Mouse (Mus musculus) urinary bladder, postnatal 4 days (tissue): ENCODE measurements around the gene Rnf167.

Source experiments
- DNase-seq, 2 experiments: peaks; one replicate each; pipeline ENCODE4 v3.0.0; 2021 to 2022; ENCODE audit warnings: low spot score in 2 of 2

Gene Rnf167

DNA sequence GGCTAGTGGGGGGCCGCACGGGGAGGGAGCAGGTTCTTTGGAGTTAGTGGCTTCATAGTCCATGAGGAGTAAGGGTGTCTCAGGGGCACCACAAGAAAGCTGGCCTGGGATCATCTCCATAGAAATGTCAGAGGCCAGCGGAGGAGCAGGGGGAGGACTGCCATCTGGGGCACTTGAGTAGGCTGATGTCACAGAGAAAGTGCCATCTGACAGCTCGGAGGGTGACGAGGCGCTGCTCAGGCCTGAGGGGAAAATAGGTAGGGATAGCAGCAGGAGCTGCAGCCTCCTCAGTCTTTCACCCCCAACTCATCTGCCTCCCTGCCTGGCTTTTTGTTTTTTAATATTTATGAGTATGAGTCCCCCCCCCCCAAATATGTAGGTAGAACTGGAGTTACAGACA lies 27.0 kb downstream of the Rnf167 start:
- DNase-seq, result no peak

DNA sequence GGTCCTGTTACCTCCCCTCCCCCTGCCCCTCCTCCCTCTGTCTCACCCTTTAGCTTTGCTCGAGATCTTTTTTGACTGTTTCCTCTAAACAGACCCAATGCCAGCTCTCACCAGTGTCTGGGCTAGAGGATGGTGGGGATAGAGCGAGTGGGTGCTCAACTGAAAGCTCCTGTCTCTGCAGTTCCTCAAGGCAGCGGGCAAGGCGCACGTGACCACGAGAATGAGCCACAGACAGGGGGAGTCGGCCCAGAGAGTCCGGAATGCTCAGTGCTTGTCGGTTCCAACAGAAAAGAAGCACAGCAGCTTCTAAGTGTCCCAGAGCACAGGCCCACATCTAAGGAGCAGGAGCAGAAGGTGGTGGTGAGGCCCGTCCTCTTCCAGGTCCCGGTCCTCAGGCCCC lies 27.5 kb downstream of the Rnf167 start:
- DNase-seq, result no peak

DNA sequence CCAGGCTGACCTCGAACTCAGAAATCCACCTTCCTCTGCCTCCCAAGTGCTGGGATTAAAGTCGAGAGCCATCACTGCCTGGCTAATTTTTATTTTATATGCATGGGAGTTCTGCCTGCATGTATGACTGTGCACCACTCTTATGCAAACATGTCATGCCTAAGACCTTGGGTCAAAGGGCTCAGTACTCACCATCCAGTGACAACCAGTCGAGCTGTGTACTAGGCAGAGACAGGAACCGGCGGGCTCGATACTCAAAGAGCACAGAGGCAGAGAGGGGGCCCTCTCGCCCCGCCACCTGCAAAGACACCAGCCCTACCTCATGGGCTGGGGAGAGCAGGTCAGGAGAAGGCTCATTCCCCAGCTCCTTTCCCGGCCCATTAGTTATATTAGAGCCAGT lies 31.1 kb downstream of the Rnf167 start:
- no peak for DNase-seq

DNA sequence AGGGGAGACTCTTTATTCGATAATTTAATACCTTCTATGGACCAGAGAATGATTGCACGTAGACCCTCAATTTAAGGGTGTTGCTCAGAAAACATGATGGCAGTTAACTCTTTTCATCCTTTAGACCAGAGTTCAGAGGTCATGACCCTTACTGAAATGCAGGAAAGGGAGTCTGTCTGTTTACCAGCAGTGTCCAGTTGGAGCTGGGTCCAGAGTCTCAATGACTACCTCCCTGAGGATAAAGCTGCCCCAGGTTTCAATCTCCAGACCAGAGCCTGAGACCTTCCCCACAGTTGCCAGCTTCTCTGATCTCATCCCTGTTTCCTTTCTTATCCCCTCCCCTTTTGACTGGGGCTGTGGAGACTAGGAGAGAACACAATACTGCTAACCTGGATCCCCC lies 31.5 kb downstream of the Rnf167 start:
- DNase-seq, result no peak

DNA sequence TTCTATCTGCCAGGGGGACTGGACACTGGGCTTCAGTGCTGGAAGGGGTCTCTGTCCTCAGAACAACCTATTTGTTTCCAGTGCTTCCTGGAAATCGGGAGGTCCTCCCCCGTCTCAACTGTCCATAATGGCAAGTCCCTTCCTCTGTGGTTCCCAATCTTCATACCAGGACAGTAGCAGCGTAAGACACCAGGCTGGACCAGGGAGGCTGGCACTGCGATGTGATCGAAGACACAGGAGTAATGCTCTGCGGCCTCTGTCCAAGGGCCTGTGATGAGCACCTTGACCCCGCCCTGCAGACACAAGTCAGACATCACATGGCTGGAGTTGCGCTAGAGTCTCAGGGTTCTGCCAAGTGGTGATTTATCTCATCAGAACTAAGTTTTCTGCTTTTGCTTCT lies 32.3 kb downstream of the Rnf167 start:
- DNase-seq, result no peak

DNA sequence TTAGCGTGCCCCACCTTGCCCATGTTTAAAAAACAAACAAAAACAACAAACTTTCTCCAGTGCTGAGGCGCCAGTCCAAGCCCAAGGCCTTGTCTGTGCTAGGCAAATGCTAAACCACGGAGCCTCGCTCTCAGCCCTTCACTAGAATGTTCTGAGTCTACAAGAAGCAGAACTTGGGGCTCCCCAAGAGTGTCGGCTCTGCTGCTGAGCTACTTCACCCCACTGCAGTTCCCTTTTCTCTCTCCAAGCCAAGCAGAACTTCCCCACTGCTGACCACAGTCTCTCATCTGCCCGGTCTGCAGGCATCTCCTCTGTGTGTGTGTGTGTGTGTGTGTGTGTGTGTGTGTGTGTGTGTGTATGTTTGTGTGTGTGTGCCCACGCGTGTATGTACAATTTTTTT lies 32.9 kb downstream of the Rnf167 start:
- DNase-seq, result no peak

DNA sequence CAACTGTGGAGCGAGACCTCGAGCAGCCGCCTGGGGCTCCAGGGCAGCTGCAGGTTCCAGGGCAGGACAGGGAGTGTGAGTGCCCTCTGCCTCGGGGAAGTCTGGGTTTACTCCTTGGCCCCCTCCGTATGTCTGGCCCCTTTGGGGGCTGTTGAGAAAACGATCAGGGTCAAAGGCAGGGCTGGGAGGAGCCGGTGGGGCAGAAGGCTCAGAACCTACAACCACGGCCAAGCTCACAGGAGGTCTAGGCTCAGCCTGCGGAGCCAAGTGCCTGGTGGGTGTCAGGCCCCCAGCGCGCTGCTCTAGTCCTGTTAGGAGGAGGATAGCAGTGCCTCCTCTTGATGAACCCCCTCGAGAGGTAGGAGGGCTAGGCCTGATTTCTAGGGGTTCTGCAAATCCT lies 34.1 kb downstream of the Rnf167 start:
- no peak for DNase-seq

DNA sequence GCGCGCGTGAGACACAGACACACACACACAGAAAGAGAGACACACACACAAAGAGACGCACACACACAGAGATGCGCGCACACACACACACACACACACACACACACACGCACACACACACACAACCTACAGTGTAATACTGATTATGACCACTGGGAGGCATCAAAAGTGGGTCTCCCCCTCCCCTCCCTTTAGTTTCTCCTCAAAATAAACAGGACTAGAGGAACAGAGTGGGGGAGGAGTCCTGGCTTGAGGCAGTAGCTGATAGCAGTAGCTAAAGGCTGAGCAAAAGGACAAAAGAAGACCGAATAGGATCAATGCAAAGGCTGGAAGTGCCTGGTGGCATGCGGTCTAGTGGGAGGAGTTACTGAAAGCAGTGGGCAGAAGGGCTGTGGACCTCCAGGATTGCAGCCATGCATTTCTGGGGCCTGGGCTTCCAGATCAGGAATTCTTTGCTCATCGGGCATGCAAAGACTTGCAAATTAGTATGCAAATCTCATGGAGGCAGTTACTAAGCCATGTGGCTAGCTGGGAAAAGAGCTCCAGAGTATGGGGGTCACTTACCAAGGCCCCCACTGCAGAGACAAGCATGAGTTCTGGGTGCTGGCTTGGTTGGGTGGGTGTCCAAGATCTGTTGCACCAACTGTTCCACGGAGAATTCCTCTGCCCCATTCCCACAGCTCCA lies 35.0 kb downstream of the Rnf167 start:
- DNase-seq, result no peak

DNA sequence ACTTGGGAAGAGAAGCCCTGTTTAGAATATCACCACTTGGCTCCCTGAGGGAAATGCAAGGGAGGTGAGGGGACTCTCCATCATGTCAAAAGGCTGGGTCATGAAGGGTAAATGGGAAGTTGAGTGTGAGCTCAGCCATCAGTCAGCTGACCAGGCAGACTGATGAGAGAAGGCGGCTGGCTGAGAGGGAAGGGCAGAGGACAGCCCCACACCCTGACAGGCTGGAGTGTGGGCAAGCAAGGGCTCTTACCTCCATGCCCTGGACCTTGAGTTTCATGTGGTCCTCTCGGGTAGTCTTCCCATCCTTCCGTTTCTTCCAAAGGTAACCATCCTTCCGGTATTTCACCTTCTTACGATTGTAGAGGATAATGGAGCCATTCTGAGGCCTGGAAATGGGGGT lies 36.6 kb downstream of the Rnf167 start:
- no peak for DNase-seq

DNA sequence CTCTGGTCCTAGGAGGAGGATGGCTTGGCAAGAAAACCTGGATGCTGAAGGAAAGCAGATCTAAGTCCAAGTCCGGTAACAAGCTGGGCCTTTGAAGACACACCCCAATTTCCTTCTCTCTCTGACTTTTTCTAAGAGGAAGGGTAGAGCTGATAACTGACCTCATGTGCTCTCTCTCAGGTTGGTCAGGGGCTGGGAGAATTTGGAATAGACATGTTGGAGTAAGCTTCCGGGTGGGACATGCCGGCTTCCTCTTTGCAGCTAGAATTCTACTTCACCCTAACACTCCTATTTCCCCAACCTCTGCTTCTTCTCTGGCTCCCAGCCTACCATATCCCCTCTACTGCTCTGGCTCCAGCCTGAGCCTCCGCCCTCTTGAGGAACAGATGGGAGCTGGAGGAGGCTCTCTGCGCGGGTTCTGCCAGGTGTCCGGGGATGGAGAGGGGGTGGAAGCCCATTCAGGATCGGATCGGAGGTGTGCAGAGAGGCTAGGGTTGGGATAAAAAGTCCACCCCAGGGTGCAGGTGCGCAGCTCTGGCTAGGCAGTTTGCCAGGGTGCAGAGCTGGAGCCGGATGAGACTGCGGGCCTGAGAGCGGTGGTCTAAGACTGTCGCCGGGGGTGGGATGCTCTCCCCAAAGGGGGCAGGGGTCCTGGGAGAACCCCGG lies 40.0 kb downstream of the Rnf167 start:
- no peak for DNase-seq

DNA sequence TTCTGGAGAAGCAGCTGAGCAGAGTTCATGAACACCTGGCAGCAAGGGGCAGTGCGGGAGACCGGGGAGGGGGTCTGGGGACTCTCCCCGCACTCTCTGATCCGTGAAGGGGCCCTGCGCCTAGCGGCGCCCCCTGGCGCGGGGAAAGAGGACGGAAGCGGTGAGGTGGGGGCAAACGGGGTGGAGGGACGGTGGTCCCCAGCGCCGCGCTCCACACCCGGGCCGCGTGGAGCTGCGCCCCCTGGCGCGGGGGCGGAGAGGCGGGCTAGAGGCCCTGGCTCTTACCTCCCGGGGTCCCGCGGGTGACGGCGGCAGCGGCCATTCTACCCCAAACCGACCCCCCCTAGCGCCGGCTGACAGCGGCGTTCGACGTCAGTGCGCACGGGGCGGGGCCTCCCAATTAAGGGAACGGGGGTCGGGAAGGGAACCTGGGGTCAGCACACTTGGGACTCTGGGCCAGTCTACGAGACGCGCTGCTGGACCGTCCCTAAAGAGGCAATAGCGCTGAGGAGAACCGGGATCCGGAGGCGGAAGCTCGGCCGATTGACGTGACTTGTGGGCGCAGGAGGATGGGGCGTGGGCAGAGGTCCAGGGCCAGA lies 40.7 kb downstream of the Rnf167 start, which contains the start of gene Camta2:
TSS of gene Camta2 (minus strand) at position 505 of the 599 bp plus-strand sequence.
- DNase-seq, result peak; percentile 81 to 89

DNA sequence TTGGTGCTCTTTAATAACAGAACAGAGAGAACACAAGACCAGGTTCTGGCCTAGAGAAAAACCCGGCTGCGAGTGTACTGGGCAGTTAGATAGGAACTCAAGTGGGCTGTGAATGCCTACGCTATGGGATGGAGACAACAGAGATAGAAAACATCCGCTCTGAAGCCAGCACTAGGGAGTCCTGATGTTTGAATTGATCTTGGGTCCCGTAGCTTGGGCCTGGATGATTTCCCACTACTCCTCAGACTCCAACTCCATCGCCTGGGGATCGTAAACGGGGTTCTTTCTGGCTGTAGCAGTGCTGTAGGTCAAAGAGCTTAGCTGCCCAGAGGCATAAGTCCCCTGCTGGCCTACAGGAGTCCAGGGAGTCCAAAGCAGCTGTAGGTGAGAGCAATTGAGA lies 41.3 kb downstream of the Rnf167 start:
- no peak for DNase-seq

DNA sequence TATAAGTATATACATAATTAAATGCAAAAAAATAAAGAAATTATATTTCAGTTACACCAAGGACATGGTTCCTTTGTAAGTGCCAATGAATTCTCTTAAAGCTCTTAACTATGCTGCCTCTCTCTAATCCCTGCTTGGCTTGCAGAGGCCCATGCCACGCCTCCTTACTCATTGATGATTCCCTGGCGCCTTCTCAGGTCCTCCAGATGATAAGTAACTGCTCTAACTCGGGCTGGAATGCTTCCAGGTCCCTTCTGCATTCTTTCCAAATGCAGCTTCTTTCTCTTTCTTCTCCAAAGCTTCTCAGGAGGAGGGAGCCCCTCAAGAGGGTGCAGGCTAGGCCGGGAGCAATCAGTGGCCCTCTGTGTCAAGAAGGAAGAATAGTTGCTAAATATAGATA lies 42.5 kb downstream of the Rnf167 start:
- DNase-seq, result no peak

DNA sequence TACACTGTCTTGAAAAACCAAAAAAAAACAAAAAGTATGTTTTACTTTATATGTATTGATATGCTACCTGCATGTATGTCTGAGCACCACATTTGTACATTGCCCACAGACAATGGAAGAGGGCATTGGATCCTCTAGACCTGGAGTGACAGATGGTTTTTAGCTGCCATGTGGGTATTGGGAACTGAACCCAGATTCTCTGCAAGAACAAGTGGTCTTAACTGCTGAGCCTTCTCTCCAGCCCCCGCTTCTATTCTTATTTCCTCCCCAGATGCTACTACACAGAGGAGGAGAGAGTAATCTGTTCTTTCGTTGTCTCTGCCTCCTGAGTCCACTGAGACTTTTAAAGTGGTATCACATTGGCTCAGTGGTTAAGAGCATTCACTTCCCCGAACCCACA lies 46.5 kb downstream of the Rnf167 start:
- no peak for DNase-seq

DNA sequence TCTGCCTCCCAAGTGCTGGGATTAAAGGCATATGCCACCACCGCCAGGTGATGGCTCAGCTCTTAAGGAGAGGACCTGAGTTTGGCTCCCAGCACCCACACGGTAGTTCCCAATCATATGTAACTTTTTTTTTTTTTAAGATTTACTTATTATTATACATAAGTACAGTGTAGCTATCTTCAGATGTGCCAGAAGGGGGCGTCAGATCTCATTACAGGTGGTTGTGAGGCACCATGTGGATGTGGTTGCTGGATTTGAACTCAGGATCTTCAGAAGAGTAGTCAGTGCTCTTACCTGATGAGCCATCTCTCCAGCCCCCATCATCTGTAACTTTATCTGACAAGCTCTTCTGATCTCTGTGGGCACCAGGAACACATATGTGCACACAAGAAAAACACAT lies 50.3 kb downstream of the Rnf167 start:
- no peak for DNase-seq

DNA sequence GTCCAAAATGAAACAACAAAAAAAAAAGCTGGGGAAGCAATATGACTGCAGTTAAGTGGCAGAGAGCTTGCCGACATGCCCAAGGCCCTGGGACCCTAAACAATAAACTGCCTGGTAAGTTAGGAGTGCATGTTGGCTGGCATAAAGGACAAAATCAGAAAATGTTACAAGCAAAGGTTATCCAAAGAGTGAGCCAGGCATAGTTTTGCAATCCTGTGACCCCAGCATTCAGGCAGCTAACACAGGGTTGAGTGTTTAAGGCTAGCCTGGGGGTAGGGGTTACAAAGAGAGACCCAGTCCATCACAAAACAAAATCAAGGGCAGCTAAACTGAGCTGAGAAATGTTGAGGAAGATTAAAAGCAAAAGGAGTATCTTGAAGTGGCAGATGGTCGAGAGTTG lies 52.0 kb downstream of the Rnf167 start:
- no peak for DNase-seq

DNA sequence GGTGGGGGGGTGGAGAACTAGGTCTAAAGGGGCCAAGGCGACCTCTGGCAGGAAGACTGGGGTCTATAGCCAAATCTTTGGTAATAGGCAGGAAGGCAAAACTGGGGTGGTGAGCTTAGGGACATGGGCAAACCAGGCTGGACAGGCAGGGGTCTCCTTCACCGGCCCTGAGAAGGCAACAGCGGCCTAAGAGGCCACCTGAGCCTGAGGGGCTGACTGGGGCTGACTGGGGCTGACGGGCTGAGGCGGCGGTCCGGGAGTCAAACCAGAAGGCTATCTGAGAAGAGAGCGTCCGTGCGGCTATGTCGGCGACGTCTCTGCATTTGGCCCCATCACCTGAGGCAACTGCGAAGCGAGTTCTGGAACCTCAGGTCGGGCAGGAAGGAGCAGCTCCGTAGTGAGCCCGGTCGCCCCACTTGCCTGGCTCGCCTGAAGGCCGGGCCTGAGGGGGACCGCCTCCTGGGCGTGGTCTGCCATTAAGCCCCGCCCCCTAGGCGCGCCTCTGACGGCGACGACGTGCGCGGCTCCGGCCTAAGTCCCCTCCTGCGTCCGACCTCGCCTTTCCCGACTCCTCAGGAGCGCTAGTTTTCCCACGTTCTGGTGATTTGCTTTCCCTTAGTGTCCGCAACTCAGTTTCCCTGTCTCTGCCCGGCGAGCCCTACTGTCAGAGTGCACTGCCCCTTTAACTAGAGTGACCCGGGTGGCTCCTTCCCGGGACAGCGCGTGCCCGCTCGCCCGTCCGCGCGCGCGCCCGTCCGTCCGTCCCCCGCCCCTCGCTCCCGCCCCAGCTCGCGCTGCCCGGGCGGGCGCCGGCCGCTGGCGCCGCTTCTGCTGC lies 52.9 kb downstream of the Rnf167 start, which contains the start of the genes Inca1 and Kif1c:
TSS of gene Inca1 (minus strand) at position 434 of the 835 bp plus-strand sequence.
TSS of gene Kif1c (plus strand) at position 827 of the 835 bp plus-strand sequence.
- DNase-seq, result peak; percentile 94 to 96

DNA sequence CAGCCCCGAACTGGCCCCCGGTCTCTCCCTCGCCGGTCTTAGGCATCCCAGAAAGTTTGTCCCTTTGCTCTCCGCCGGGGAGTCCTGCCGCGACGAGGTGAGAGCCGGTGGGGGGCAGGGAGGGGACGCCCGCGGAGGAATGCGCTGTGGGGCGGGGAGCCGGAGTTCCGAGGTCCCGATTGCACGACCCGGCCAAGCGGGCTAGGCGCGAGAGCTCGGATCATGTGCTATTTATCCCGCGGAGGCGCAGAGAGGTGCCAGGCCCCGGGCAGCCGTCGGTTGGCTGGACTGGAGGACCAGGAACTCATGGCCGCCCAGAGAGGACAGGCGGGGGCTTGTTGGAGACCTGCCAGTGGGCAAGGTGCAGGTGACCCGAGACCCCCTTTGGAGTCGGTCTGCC lies 53.6 kb downstream of the Rnf167 start:
- DNase-seq, result peak; percentile 66 to 71
